Mouse (Mus musculus) adrenal gland, adult (tissue): ENCODE data around the gene Rpap2.
A peak's percentile ranks its signal among the peaks of the same experiment; 100 is the strongest.

Source experiments
- DNase-seq, 2 experiments: peaks; one replicate each; pipeline ENCODE4 v3.0.0; 2022 to 2023; ENCODE audit warnings: low spot score in 1 of 2; ENCODE audit not compliant: inconsistent age in 2 of 2

The Rpap2 gene

GRCm38 (mm10) chr5:107687161-107687560 is 90.0 kb downstream of the Rpap2 start:
- no peak for DNase-seq

GRCm38 (mm10) chr5:107687592-107688498 is 90.7 kb downstream of the Rpap2 start:
- DNase-seq, result peak; percentile 62 to 88

GRCm38 (mm10) chr5:107688499-107688866 is 91.3 kb downstream of the Rpap2 start:
- no peak for DNase-seq

GRCm38 (mm10) chr5:107695019-107695418 is 97.8 kb downstream of the Rpap2 start:
- no peak for DNase-seq

- DNase-seq, result no peak
Measured at GRCm38 (mm10) chr5:107698888-107699287, 101.7 kb downstream of the Rpap2 start.

GRCm38 (mm10) chr5:107700873-107701272 is 103.7 kb downstream of the Rpap2 start:
- DNase-seq, result no peak

GRCm38 (mm10) chr5:107701658-107702057 is 104.5 kb downstream of the Rpap2 start:
- no peak for DNase-seq

- no peak for DNase-seq
Measured at GRCm38 (mm10) chr5:107703207-107703763, 106.1 kb downstream of the Rpap2 start.

- no peak for DNase-seq
Measured at GRCm38 (mm10) chr5:107705756-107706155, 108.6 kb downstream of the Rpap2 start.

GRCm38 (mm10) chr5:107706262-107706661 is 109.1 kb downstream of the Rpap2 start:
- DNase-seq, result no peak

- no peak for DNase-seq
Measured at GRCm38 (mm10) chr5:107708124-107708797, 111.1 kb downstream of the Rpap2 start.
